Mouse (Mus musculus) frontal cortex, adult (tissue): ENCODE data around the gene Il10rb.

ENCODE experiments used
- ATAC-seq: cut with Nextera tagmentation; 2 replicates; pipeline ENCODE4 v1.9.2; 2017; ENCODE audit warnings: mild to moderate bottlenecking, moderate library complexity, mixed read lengths; ENCODE audit not compliant: low TSS enrichment

Gene Il10rb

DNA sequence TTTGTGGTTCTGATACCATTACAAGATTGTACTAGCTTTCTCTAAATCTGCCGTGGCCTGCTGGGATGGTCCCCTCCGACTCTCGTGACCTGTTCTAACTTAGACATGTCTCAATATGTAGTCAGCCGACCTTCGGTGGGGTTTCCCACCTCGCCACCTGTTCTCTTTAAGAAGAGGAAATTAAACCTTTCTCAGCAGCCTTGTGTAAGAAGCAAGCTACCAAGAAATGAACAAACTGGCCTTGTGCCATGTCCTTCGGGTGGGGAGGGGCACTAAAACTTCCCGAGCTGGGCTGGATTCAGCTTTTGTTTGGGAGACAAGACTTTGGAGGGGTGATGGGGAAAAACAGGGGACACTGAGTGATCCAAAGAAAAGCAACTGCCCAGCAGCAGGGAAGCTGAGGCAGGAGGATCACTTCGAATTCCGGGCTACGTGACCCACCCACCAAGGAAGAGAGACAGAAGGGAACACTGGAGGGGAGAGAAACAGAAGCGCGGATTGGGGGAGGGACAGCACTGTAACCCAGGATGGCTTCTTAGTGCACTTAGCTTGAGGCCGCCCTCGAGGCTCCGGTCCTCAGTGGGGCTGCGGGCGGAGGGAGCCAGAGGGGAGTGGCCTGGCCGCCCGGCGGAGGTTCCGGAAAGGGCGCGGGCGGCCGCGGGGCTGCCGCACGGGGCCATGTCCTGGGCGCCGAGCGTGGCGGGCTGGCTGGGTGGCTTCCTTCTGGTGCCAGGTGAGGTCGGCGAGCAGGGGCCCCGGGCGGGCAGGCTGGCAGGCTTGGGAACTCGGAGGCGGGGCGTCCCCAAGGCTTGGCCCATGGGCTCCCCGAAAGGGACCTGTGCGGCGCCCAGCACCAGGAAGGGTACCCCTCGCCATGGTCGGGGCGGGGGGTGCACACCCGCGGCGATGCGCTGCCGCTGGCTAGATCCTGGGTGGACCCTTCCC is at the start of gene Il10rb:
Il10rb (plus strand) TSS at position 525 of the 945 bp plus-strand sequence.
- ATAC-seq: peak; percentile 64

DNA sequence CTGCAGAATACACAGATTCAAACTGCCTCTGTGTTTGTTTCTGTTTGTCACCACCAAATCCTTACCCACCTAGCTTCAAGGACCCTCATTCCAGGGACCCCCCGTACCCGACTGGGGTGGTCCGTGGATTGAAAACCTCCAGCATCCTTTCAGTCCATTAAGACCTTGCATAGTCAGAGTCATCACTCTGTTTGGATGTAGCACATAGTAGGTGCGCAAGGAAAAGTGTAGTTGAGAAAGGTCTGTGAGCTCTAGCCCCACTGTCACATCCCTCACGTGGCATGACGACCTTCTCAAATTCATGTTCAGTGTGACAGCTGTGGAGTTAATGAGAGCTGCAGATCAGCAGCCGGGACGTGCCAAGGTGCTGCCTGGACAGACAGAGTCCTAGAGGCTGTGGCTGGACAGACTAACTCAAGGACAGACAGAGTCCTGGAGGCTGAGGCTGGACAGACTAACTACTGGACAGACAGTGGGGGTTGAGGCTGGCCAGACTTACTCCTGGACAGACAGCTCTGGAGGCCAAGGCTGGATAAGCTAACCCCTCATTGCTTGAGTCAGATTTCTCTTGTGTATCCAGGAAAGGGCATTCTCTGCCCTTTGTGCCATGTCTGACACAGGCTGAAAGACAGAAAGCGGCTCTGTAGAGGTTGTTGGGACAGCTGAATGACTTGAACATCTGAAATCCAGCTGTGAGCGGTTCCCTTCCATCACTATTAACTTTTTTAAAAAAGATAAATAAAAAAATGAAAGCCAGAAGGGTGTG is 49.0 kb upstream of the Il10rb start:
- no peak for ATAC-seq

GRCm38 (mm10) chr16:91357526-91357900 is 48.5 kb upstream of the Il10rb start:
- ATAC-seq: no peak

DNA sequence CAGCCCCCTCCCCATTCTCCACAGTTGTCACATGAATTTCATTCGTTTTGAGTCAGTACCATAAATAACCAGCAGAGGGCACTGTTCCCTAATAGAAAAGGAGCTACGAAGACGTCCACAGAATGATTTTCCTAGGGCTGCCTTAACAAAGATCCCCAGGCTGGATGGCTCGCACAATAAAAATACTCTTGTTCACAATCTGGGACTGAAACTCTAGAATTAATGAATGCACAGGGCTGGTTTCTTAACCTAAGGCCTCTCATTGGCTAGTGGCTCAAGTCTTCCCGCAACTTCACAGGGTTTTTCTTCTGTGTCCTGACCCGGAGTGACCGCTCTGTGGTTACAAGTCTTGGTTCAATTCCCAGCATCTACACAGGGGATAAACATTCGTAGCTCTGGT is 47.4 kb upstream of the Il10rb start:
- ATAC-seq: peak; percentile 64; the same call in 1 of the 2 replicates

GRCm38 (mm10) chr16:91359531-91359930 is 46.4 kb upstream of the Il10rb start:
- no peak for ATAC-seq

DNA sequence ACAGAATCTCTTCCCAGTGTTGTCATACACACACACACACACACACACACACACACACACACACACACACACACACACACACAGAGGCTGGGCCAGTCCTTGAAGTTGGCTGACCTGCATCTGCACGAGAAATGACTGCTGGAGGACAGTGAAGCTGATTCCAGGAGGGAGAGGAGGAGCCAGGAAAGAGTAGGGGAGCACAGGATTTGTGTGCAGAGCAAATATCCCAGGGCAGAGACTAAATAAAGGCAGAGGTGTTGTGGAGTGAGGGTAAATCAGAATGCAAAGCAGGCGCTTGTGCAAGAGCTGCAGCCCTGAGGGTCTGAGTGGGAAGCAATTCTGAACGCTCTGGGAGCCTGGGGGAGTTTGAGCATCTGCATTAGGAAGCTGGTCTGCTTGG is 45.8 kb upstream of the Il10rb start:
- no peak for ATAC-seq

GRCm38 (mm10) chr16:91362006-91362405 is 44.0 kb upstream of the Il10rb start:
- ATAC-seq: no peak

- ATAC-seq: no peak
These were observed 43.2 kb upstream of the Il10rb start for GRCm38 (mm10) chr16:91362616-91363272.

GRCm38 (mm10) chr16:91363483-91363882 is 42.5 kb upstream of the Il10rb start:
- no peak for ATAC-seq

DNA sequence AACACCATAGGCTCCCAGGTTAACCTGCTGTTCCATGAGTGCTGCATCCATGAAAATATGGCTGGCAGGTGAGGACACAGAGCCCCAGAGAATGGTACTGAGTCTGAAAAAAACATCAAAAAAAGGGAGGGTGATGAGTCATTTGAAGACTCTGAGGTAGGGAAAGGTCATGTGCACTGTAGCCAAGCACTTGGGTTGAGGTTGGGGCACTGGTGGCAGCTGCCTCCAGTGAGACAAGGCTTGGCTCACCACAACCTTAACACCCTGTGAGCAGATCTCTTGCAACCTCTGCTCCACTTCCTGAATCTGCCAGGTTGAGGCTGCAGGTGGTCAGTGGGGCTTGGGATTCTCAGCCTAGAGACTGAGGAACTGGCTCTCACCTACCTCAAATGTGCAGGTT is 39.4 kb upstream of the Il10rb start:
- no peak for ATAC-seq

GRCm38 (mm10) chr16:91367066-91367465 is 38.9 kb upstream of the Il10rb start:
- ATAC-seq: no peak

- peak; percentile 90 for ATAC-seq
These were observed 33.1 kb upstream of the Il10rb start, which contains the start of gene Ifnar2 for GRCm38 (mm10) chr16:91372577-91373472. Gene Ifnar2 (plus strand): TSS chr16:91372783.

- no peak for ATAC-seq
These were observed 32.3 kb upstream of the Il10rb start for GRCm38 (mm10) chr16:91373473-91374252.

GRCm38 (mm10) chr16:91374253-91374634 is 31.7 kb upstream of the Il10rb start:
- ATAC-seq: no peak

GRCm38 (mm10) chr16:91376701-91377100 is 29.3 kb upstream of the Il10rb start:
- ATAC-seq: no peak

DNA sequence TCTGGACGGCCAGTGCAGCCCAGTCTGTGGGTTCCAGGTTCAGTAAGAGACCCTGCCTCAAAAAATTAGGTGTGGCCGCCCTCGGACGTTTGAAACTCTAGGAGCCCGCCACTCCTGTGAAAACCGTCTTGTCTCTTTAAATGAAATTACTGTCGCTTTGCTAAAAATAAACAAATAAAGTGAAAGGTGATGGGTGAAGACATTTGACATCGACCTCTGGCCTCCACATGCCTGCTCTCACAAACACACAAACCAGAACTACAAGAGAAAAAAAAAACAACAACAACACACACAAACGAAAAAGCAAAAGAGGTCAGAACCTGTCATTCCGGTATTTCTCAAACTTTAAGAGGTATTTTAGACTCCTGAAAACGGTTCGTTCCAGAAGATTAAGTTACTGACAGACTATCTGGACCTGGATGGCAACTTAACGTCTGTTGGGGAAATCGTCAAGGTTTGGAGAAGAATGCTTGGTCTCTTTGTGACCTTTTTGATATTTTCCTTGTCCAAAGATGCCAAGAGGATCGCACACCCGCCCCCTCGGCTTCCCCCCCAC is 27.5 kb upstream of the Il10rb start:
- ATAC-seq: no peak

GRCm38 (mm10) chr16:91378991-91379390 is 27.0 kb upstream of the Il10rb start:
- ATAC-seq: 0 out of 2 replicates have a peak, but pooled peaks have one; percentile 38

DNA sequence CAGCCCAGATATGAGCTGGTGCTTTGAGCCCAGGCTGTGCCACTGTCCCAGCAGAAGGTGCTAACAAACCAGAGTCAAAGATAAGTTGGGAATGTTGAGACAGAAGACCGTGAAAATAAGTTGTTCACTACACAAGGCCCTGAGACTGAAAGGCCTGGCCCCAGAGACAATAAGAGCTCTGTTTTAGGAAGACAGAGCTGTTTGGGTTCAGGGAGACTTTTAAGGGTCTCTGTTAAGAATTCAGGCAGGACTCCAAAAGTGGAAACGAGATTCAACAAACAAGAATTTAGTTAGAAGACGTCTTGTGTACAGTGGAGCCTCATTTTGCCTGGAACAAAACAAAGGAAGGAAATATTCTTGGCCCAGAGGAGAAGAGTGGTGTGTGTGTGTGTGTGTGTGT is 26.6 kb upstream of the Il10rb start:
- ATAC-seq: no peak

- ATAC-seq: no peak
These were observed 25.8 kb upstream of the Il10rb start for GRCm38 (mm10) chr16:91380151-91380550.

DNA sequence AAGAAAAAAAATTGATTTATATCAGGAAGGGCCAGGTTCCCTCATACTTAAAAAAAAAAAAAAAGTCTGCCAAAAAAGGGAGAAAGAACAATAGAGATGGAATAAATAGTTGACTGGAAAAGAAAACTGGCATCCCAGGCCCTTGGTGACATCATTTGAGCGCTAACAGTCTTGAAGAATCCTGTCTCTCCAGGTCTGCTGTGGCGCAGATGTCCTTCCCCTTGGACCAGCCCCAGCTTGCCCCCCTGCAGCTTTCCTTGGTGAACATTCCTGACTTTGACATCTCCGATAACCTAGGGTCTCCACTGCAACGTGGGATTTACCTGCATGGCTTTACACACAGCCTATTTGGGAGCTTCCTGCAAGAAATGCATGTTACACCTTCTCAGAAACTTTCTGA is 24.4 kb upstream of the Il10rb start:
- no peak for ATAC-seq
